Mouse (Mus musculus) heart, postnatal 10 days (tissue): ENCODE results near the gene Cep295. TPM values are rescaled to one million over a fixed set of nuclear protein-coding genes. Genes with fewer than 3 reads are reported as not detected.

Experiments
- DNase-seq, 2 experiments: peaks; one replicate each; pipeline ENCODE4 v3.0.0; 2021
- intact Hi-C: fragments of 180-260 bp; cut with DNase I; formaldehyde crosslinking; loops from one replicate; pipeline ENCODE4 v1.15.1; 2025
- microRNA-seq, 2 experiments: library from miRNA; unstranded; fragments of <30 nt; microRNA quantifications; one replicate each; pipeline ENCODE4 v1.2.0; 2022
- total RNA-seq, 2 experiments: library from RNA; stranded (reverse); gene quantifications; 2 replicates each; pipeline ENCODE4 v1.2.3; 2021

The Cep295 gene
- total RNA-seq, 2 experiments from 2014 or later: 9.0 to 13.1 TPM

GRCm38 (mm10) chr9:15273981-15274380 is 83.6 kb downstream of the Cep295 start:
- DNase-seq: no peak
- intact Hi-C loops: no loop called here

Small RNA genes lying within 50 kb of the gene (microRNA-seq; reads per million reads assigned to microRNA genes)
- 0 reads per million in 2 experiments for gene Gm49349
- gene mmu-mir-7650: 0 to 0.24 reads per million in 2 experiments

Other genes with a start within 250 kb of the Cep295 start
- gene Hephl1, start 245.7 kb downstream of the Cep295 start, total RNA-seq: under 1 TPM in 1 of 2 experiments, not detected in 1; 0.15 TPM
- gene Vstm5, start 118.7 kb downstream of the Cep295 start, total RNA-seq: 1 to 10 TPM; 1.0 to 1.2 TPM
- 10 to 100 TPM; 17.1 to 20.4 TPM for gene Med17, start 77.9 kb downstream of the Cep295 start, total RNA-seq
- gene Taf1d, start 51.6 kb downstream of the Cep295 start, total RNA-seq: 10 to 100 TPM; 35.3 to 38.4 TPM
- gene 4931406C07Rik, start 51.3 kb downstream of the Cep295 start, total RNA-seq: 10 to 100 TPM; 12.9 to 20.4 TPM
- gene Smco4, start 135.6 kb upstream of the Cep295 start, total RNA-seq: 10 to 100 TPM; 23.5 to 27.9 TPM